Mouse (Mus musculus): ENCODE results near the gene Angel1.

DNA sequence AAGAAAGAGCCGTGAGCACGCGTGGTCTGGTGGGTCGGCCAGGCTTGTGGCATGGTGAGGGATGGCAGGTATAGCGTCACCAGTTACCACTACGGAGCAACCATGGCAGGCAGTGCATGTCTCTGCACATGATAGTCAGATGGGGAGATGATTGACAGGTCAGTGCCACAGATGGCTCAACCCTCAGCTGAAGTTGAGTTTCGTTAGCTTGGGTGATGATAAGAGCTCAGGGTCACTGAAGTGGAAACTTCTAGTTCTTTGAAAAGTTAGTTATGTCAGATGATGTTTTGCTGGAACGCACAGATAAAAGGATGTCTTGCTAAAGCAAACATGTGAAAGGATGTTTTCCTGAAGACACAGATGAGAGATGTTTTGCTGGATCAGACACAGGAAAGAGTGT, 40.2 kb upstream of the Angel1 start:
- TF ChIP-seq CTCF (IDR thresholded peaks at IDR 0.05; ENCODE audit: low read depth, low read length) (no peak), POLR2A (IDR thresholded peaks at IDR 0.05; ENCODE audit: insufficient read depth, low read length) (no peak)
